Mouse (Mus musculus): ENCODE measurements around the gene Ascl3.

DNA sequence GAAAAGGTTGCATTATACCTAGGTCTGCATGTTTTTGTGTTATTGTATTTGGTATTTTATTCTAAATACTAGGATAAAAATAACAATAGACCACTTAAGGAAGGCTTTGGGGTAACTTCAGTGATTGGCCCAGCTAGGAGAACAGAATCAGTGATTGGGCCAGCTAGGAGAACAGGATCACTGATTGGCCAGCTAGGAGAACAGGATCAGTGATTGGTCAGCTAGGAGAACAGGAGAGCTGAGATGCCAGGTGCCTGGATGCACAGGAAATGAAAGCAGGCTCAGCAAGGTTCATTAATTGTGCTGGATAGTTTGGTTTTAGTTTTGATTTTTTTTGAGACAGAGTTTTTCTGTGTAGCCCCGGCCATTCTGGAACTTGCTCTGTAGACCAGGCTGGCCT, 50.6 kb downstream of the Ascl3 start:
- TF ChIP-seq USF1 (IDR thresholded peaks at IDR 0.05; ENCODE audit: low read depth, low read length), result no peak
- no peak for TF ChIP-seq POLR2AphosphoS2 (IDR thresholded peaks at IDR 0.05; ENCODE audit: low read depth, low read length)
- no peak for TF ChIP-seq CTCF (conservative IDR thresholded peaks at IDR 0.05 in 1 of 2, IDR thresholded peaks at IDR 0.05 in 1 of 2; ENCODE audit: low read depth in 2 of 2, low read length in 2 of 2)
- no peak for TF ChIP-seq POLR2A (IDR thresholded peaks at IDR 0.05; ENCODE audit: low read depth, low read length)
- TF ChIP-seq E2F4 (IDR thresholded peaks at IDR 0.05; ENCODE audit: insufficient replicate concordance, low read depth, low read length), result no peak
- no peak for TF ChIP-seq SMC3 (IDR thresholded peaks at IDR 0.05; ENCODE audit: low read depth, low read length)
- no peak for TF ChIP-seq RAD21 (IDR thresholded peaks at IDR 0.05; ENCODE audit: low read depth, low read length)
- TF ChIP-seq IRF4 (IDR thresholded peaks at IDR 0.05; ENCODE audit: low read depth, low read length), result no peak
- TF ChIP-seq MAZ (IDR thresholded peaks at IDR 0.05; ENCODE audit: low read depth, low read length), result no peak
- no peak for TF ChIP-seq MXI1 (IDR thresholded peaks at IDR 0.05; ENCODE audit: low read depth, low read length)
